Mouse (Mus musculus): Measurements from ENCODE around the gene Slc35f3.

DNA sequence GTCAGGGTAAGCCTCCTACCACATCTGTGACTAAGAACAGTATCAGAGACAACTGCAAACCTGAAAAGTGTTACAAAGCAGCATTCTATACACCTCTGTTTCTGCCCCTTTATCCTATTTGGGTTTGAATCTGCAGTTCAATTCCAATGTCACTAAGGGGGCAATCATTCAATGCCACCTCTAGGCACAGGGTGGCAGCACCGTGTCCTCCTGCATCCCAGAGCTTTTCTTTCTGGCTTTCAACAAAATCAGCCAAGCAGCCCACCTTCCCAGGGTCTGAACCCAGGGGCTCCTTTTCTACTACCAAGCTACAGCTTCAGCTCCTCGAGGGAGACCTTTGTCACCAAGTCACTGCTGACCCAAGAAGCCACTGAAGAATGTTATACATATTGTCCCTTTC is 140.6 kb downstream of the Slc35f3 start:
- TF ChIP-seq CTCF (IDR thresholded peaks at IDR 0.05; ENCODE audit: low read depth, low read length) (no peak), POLR2A (IDR thresholded peaks at IDR 0.05; ENCODE audit: borderline replicate concordance, low read depth, low read length) (no peak)
